Mouse (Mus musculus) left cerebral cortex, adult 11 months (tissue): ENCODE measurements at regions not wholly inside any gene's neighbourhood (a gene's known extent, or its start where the extent isn't known, plus 50 kb on each side); places are given as distances from the start of the nearest gene placed in this dataset.

ENCODE experiments used
- DNase-seq: peaks from one replicate; pipeline ENCODE4 v3.0.0; 2022; ENCODE audit warnings: low spot score

GRCm38 (mm10) chr13:44037774-44038294 lies 253.3 kb downstream of the Cd83 start:
- DNase-seq = no peak

DNA sequence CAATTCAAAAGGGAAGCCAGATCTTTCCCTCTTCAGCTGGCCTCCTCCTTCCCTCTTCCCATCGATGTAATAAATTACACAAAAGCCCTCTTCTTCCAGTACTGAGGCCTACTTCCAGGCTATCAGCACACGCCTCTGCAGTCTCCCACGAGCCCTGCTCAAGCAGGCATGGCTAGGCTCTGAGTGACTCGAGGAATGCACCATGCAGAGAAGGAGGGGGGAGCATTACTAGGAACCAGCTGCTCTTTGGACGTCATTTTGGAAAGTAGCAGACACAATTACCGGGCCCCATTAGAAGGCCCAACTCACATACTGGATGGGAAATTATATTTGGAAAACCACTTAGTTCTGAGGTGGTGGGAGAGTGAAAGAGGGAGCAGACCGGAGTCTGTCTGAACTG lies 253.7 kb downstream of the Cd83 start:
- no peak for DNase-seq

DNA sequence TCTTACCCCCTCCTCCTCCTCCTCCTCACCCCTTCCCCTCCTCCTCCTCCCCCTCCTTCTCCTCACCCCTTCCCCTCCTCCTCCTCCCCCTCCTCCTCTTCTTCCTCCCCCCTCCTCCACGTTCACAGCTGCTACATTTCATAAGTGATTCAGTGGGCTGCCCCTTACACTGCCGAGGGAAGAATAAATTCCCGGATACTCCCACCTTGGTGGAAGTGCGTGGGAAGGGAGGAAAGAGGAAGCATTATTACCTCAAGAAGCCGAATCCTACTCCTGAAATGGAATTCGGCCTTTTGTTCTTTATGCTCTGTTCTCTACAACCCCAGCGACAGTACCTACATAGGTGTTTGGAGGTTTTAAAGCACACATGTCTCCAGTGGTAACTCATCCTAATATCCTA lies 256.1 kb downstream of the Cd83 start:
- no peak for DNase-seq

- no peak for DNase-seq
Measured at GRCm38 (mm10) chr13:44042730-44043493, 258.3 kb downstream of the Cd83 start.

- DNase-seq = no peak
Measured at GRCm38 (mm10) chr13:44043494-44043885, 258.9 kb downstream of the Cd83 start.

DNA sequence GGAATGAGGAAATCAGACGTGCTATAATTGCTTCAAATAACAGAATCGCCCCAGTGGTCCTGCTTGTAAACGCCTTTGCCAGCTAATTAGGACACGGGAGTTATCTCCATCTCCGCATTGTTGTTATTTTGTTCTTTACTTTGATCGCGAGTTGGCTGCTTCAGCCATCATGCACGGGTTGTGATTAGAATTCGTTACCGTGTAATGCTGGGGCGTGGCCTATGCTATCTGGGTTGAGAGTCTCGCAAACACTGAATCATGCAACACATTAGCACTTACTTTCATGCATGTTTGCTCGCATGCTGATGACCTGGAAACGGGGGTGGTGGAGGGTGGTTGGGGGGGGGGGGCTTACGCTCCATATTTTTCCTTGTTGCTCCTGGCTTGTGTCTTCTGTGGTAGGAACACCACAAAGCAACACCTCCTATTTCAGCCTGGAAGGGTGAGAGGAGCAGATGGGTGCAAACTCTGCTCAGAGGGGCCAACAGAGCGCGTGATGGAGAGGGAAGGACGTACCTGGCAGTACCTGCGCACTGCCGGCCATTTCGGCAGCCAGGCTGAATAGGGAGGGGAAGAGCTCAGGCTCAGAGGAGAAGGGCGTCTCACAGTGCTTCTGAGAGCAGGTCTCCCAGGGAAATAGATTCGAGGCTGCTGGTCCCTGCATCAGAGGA lies 260.1 kb downstream of the Cd83 start:
- no peak for DNase-seq

DNA sequence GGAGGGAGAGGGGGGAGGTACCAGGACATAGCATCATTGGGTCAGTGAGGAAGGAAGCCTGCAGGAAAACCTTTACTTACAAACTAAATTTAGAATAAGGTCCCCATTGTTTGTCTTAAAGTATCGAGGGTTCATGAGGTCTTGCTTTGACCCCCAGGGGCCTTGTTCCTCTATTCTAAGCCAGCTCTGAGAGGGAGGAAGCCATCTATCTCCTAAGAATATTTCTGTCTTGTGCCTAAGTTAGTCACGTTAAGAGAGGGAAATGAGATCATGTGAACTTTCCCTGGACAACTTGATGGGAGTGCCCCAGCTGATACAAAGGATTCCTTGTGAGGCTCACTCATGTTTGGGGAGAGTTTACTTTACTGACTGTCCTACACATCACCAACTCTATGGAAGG lies 261.9 kb downstream of the Cd83 start:
- DNase-seq = no peak

- DNase-seq = no peak
Measured at GRCm38 (mm10) chr13:44054157-44054556, 269.6 kb downstream of the Cd83 start.

- DNase-seq = no peak
Measured at GRCm38 (mm10) chr13:44055573-44056491, 271.3 kb downstream of the Cd83 start.

DNA sequence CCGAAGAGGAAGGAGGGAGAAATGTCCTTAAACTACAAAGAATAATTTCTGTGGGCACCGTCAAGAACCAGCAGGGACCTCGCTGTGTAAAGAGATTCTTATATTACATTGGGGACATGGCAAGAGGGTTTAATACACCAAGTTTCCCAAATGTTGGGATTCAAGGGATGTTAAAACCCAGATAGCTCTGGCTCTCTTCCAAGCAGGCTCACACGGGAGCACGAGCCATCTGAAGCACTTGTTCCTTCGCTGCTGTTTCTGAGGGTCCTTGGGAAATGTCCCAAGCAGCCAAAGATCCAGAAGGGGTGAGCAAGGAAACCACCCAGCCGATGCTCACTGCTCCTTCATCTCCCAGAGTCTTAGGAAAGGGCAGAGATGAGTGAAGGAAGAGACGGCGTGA lies 272.1 kb downstream of the Cd83 start:
- DNase-seq = no peak

DNA sequence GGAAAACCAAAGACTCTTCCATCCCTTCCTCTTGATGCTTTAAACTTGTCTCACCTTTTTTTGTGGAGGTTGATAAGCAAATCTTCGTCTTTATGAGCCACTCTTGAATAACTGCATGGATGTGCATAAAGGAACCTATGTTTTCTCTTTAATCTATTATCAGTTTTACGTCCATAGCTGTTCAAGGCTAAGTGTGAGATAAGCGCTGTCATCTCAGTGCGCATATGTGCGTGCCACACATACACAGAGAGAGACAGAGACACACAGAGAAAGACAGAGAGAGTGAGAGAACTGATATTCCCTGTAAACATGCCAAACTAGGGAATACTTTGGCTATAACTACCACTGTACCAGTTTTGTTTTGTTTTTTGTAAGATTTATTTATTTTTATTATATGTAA lies 273.0 kb downstream of the Cd83 start:
- DNase-seq = no peak

GRCm38 (mm10) chr13:44058277-44058676 lies 273.7 kb downstream of the Cd83 start:
- DNase-seq = no peak

DNA sequence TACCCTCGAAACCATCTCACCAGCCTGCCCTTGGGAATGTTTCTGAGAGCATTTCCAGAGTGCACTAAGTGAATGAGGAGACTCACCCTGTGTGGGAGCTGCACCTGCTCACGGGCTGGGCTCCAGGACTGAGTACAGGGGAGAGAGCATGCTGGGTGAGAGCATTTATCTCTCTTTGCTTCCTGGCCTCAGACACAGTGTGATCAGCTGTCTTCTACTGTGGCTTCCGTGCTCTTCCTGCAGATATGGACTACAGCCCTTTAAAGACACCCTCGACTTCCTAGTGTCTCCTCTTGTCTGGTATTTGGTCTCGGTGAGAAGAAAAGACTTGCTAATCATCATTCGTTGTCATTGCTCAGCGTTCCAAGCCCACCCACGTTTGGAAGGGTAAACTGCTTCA lies 274.9 kb downstream of the Cd83 start:
- DNase-seq = no peak

GRCm38 (mm10) chr13:44061286-44061685 lies 276.7 kb downstream of the Cd83 start:
- no peak for DNase-seq

DNA sequence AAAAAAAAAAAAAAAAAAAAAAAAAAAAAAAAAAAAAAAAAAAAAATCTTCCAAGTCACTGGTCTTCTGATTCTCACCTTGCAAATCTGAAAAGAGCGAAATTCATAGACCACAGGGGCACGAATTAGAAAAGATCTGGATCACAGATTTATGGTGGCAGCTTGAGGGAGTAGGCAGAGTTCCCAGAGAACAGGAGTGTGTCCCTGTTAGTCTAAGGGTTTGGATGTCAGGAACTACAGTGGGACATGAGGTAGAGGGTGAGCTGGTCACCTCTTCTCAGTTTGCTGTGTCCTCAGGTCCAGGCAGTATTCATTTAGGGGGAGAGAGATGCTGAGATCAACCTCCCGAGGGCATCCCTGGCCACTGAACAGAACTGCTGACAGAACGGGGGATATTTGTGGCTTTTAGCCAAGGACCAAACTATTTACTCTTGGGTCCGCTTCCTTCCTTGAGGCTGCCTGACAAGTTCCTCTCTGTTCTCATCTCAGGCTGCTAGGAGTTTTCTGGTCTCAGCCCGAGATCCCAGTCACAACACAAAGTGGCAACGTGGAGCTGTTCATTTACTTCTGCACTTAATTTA lies 277.2 kb downstream of the Cd83 start:
- no peak for DNase-seq

GRCm38 (mm10) chr13:44063317-44063716 lies 278.7 kb downstream of the Cd83 start:
- no peak for DNase-seq

GRCm38 (mm10) chr13:44064026-44064425 lies 279.5 kb downstream of the Cd83 start:
- no peak for DNase-seq

DNA sequence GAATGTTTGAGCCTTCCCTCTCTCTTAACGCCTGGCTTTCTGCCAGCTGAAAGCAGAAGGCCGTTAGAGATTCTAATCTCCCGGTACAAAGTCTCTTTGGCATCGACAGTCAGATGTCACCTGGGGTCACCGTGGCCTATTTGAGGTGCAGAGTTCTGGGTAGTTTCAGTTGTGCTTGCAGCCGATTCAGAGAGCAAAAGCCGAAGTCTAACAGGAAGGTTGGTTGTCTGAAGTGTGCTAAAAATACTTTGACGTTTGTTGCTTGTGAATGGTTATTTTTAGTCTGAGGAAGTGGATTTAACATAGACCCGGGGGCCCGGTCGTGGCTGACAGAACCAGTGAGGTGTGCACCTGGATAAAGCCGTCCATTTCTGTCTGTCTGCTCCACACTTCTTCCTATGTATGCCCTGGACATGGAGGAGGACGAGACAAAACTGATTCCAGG lies 281.2 kb downstream of the Cd83 start:
- no peak for DNase-seq

DNA sequence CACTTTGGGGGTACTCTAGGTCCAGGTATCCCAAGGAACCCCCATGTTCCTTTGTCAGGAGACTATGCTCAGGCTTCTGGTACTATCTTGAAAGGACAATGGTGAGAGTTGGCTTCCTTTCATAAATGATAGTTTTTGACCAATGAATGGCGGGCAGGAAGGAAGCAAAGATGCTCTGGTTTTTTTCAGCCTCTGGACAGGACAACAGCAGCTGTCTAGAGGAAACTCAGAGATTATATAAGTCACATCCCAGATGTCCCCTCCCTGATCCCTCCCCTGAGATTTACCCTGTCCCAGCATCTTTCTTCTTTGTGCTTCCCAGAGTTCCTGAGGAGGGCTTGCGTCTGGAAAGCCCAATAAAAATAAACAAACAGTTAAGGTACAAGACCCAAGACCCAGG lies 282.7 kb downstream of the Cd83 start:
- no peak for DNase-seq

DNA sequence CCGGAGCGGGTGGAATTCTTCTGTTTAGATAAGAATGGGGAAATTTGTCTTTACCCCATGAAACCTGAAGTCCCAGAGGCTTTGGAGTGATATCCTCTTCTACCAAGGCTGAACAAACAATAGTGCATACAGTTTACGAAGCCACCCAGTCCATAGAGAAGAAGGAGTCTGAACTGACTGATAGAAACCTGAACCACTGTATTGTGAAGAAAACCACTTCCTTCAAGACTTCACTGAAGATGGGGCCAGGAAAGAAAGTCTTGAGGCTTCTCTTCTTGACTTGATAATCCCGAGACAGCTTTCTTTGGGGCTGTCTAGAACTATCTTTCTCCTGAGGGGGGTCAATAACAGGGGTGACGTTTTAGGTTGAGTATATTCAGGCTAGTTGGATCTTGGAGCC lies 284.4 kb downstream of the Cd83 start:
- no peak for DNase-seq

DNA sequence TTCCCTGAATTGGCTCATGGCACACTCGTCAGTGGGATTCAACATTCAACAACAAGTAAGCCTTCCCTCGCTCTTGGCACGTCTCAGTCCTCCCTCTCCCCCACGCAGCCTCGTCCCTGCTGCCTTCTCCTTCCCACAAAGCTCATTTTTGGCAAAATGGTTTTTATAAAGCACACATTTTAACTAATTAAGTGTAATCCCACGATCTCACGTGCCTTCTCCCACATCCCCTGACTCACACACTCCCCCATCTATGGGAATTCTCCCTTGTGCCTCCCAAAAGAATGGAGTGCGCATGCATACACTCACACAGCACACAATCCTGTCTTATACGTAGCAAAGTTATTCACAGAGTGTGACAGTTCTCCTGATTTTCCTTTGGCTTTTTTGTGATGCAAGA lies 288.5 kb downstream of the Cd83 start:
- DNase-seq = peak; percentile 69

DNA sequence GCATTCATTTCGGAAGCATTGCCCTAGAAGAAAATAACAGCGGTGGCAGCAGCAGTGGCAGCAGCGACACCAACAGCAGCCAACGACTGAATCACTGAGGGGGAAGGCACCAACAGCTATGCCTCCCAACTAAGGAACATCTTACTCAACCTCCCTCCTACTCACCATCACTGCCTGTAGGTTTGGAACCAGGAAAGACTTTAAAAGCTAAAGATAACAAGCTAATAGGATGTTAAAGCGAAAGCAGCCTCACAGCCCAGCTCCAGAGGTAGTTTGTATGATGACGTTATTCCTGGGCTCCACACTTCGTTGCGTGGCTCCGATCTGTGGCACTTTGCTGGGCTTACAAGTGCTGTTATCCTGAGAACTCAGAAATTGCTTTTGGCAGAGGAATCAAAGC lies 289.6 kb downstream of the Cd83 start:
- peak; percentile 73 for DNase-seq
